In genomic region chr2:38536331-38536731, GRCm38 (mm10) we compare ENCODE assay signal across 8 mouse cellular contexts. TPM values are rescaled to one million over a fixed set of nuclear protein-coding genes. Genes with fewer than 3 reads are reported as not detected.
DNase-seq lines count a peak whose midpoint lies in the region; ATAC-seq lines count a peak whose summit lies in the region.

No protein-coding gene starts in this region.

- peak overlapping the region; percentile 66; the same call in 1 of the 2 replicates for H3K27ac ChIP-seq in hindbrain, embryonic 10.5 days
- no peak overlapping the region for H3K27ac ChIP-seq in hindbrain, embryonic 13.5 days

- H3K9ac ChIP-seq in hindbrain, embryonic 13.5 days: no peak overlapping the region

- ATAC-seq in hindbrain, embryonic 13.5 days (ENCODE audit: low FRiP score): no peak

- no peaks in the 10 kb centered on the region for H3K9me3 ChIP-seq in hindbrain, embryonic 10.5 days
- no peaks in the 10 kb centered on the region for H3K9me3 ChIP-seq in hindbrain, embryonic 13.5 days

- H3K4me1 ChIP-seq in hindbrain, embryonic 10.5 days (replicated peaks): peaks cover 84% of the 10 kb centered on the region
- H3K4me1 ChIP-seq in hindbrain, embryonic 13.5 days (replicated peaks): peaks cover 79% of the 10 kb centered on the region

- H3K36me3 ChIP-seq in hindbrain, embryonic 10.5 days: no peaks in the 10 kb centered on the region
- no peaks in the 10 kb centered on the region for H3K36me3 ChIP-seq in hindbrain, embryonic 13.5 days

- 78% methylated on average over 8 of the region's 8 CpGs for WGBS in hindbrain, embryonic 10.5 days
- WGBS in hindbrain, embryonic 13.5 days: 68% methylated on average over 8 of the region's 8 CpGs

- no peak overlapping the region for H3K4me2 ChIP-seq in hindbrain, embryonic 13.5 days

- H3K27me3 ChIP-seq in hindbrain, embryonic 10.5 days (ENCODE audit: insufficient read depth, poor library complexity, severe bottlenecking): no peaks in the 10 kb centered on the region
- H3K27me3 ChIP-seq in hindbrain, embryonic 13.5 days: 0 out of 2 replicates have a peak, but pooled peaks cover 3% of the 10 kb centered on the region

- H3K4me3 ChIP-seq in hindbrain, embryonic 10.5 days: no peak overlapping the region
- H3K4me3 ChIP-seq in hindbrain, embryonic 13.5 days: no peak overlapping the region

- no peak for DNase-seq in hindbrain, embryonic 10.5 days (ENCODE audit: low spot score)
- peak; percentile 69 for DNase-seq in Muller cell, postnatal 12 days (ENCODE audit: inconsistent ontology term)
- peak; percentile 77 to 86 for DNase-seq in cerebellum, postnatal 25 days
- peak; percentile 58 for DNase-seq in kidney, postnatal 10 days
- peak; percentile 76 for DNase-seq in lung, postnatal 10 days
- DNase-seq in telencephalon, adult 2 months (ENCODE audit: low read depth, low spot score): peak; percentile 60
- no peak for DNase-seq in MN1 (ENCODE audit: low spot score)

RNA-seq across cellular contexts. Expression of gene Nek6, which starts 24.9 kb away (rescaled TPM):
- polyA plus RNA-seq in hindbrain, embryonic 10.5 days (2016; fragmentation: Nextera tagmentation; extraction: Ambion mirVana): 68.8 and 77.5 TPM in 2 replicates
- 57.3 and 58.0 TPM in 2 replicates for polyA plus RNA-seq in hindbrain, embryonic 13.5 days (2015; fragmentation: Nextera tagmentation; extraction: Ambion mirVana)

Comparison
In these comparisons a context has a peak if more than half of its experiments do, and no peak if none do; other contexts are left out.
1. DNase-seq: peak in Muller cell, postnatal 12 days (single experiment), cerebellum, postnatal 25 days (2 of 2), kidney, postnatal 10 days (single experiment), lung, postnatal 10 days (single experiment) and telencephalon, adult 2 months (single experiment); none in hindbrain, embryonic 10.5 days (single experiment) and MN1 (single experiment).